Mouse (Mus musculus) small intestine, adult 2 months (tissue): ENCODE measurements around the gene Gtpbp2. TPM values are rescaled to one million over a fixed set of nuclear protein-coding genes. Genes with fewer than 3 reads are reported as not detected.

Source experiments
- H3K27ac ChIP-seq: fragments of 200-500 bp; 2 replicates; pipeline ENCODE4 v1.5.1; 2012; ENCODE audit warnings: low read depth, low read length, control low read depth, inconsistent platforms; ENCODE audit not compliant: insufficient read depth
- H3K27me3 ChIP-seq: fragments of 200-500 bp; 2 replicates; pipeline ENCODE4 v1.6.1; 2012; ENCODE audit warnings: mild to moderate bottlenecking, moderate library complexity, low read length, inconsistent platforms; ENCODE audit not compliant: control insufficient read depth, insufficient read depth
- H3K36me3 ChIP-seq: fragments of 200-500 bp; 2 replicates; pipeline ENCODE4 v1.6.1; 2012; ENCODE audit warnings: mild to moderate bottlenecking, low read length, control low read depth, inconsistent platforms; ENCODE audit not compliant: control insufficient read depth, insufficient read depth
- H3K4me1 ChIP-seq: fragments of 200-500 bp; 2 replicates; pipeline ENCODE4 v1.6.1; 2012; ENCODE audit warnings: low read length, inconsistent platforms, mixed read lengths; ENCODE audit not compliant: control insufficient read depth, insufficient read depth, insufficient read length
- H3K4me3 ChIP-seq: fragments of 200-500 bp; 2 replicates; pipeline ENCODE4 v1.5.1; 2012; ENCODE audit warnings: low read depth, mild to moderate bottlenecking, control low read depth, inconsistent platforms, low read length, moderate library complexity
- CTCF ChIP-seq: fragments of 200-500 bp; IDR thresholded peaks from 2 replicates; pipeline ENCODE4 v1.5.1; 2012; ENCODE audit warnings: low read depth, mild to moderate bottlenecking, control low read depth, inconsistent platforms, low read length, moderate library complexity, mixed read lengths; ENCODE audit not compliant: insufficient replicate concordance, insufficient read length; ENCODE audit errors: extremely low read depth
- POLR2A ChIP-seq: fragments of 200-500 bp; IDR thresholded peaks from 2 replicates; pipeline ENCODE4 v1.6.1; 2012; ENCODE audit warnings: low read depth, mild to moderate bottlenecking, control low read depth, inconsistent platforms, low read length, moderate library complexity
- WGBS: fragments of 180-500 bp; shearing (Covaris S2); methylation state at CpG from one replicate; pipeline ENCODE4 v1.1.7; 2018; 5-methylcytosine and 5-hydroxymethylcytosine counted together
- polyA plus RNA-seq: library from polyadenylated mRNA; depleted of rRNA; stranded (reverse); fragments of >200 nt; gene quantifications from 2 replicates; pipeline ENCODE4 v1.2.3, GENCODE M21; 2012

Gene Gtpbp2
- polyA plus RNA-seq, 1 experiment: 198 TPM

DNA sequence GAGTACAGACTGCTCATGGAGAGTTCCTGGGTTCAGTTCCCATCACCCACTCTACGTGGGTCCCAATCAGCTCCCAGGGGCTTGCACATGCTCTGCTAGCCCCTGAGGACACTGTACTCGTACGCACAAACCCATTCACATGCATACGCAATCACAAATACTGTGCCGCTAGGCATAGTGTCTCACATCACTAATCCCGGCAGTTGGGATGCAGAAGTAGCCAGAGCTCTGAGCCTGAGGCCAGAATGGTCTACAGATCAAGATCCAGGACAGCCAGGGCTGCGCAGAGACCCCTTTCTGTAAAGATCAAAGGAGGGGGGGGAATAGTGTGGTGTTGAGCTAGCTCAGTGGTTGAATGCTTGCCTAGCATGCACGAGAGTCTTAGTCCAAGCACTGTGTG is 3.7 kb upstream of the Gtpbp2 start:
- no peaks in the 10 kb centered on the region for H3K27me3 ChIP-seq
- TF ChIP-seq POLR2A (no peak), CTCF (no peak)
- peaks cover 9% of the 10 kb centered on the region for H3K4me1 ChIP-seq
- H3K36me3 ChIP-seq: no peaks in the 10 kb centered on the region
- no peak overlapping the region for H3K4me3 ChIP-seq
- 93% methylated on average over 8 of the region's 8 CpGs for WGBS
- H3K27ac ChIP-seq: no peak overlapping the region

DNA sequence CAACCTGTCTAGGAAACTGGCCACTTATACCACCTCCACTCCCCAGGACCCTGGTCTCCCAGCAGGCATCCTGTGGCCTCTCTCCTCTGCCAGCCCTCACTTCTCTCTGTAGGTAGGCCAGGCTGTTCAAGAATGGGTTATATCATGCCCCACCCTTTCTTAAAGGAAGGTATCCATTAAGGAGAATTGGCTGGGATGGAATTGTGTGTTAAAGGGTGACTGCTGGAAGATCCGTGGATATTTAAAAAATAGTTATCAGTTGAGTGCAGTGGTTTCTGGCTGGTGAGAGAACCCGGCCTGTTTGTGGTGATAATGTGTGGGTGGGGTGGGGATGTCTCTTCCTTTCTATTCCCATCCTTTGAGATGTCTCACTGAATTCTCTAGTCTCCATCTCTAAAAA is 1.6 kb upstream of the Gtpbp2 start:
- Histone ChIP-seq H3K27ac (peak overlapping the region; percentile 98), H3K36me3 (peaks cover 4% of the 10 kb centered on the region; the same call in 1 of the 2 replicates), H3K27me3 (no peaks in the 10 kb centered on the region), H3K4me3 (no peak overlapping the region), H3K4me1 (peaks cover 9% of the 10 kb centered on the region)
- WGBS: 13% methylated on average over 2 of the region's 2 CpGs
- TF ChIP-seq POLR2A: no peak
- TF ChIP-seq CTCF: no peak

DNA sequence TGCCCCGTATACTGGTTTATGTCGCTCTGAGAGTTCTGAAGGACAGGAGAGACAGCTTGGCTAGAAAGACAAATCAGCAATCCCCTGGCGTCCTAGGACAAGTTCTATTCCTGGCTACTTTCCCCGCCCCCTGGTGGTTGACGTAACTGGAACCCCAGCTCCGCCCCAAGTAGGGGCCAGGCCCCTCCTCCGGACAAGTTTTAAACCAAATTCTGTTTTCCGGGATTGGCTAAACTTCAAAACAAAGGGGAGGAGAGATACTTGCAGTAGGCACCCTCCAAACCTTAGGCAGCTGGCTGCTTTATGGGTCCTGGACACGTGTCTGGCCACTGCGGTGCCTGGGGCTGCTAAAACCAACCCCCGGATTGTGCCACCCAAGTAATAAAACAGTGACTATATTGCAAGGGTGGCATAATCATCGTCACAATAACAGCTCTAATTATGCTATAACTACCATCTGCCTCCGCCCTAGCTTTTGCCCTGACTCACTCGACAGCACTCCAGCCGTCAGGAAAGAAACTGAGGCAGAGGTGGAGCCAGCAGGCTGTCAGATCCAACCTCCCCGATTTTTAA is 656 bp upstream of the Gtpbp2 start:
- Histone ChIP-seq H3K27me3 (no peaks in the 10 kb centered on the region), H3K36me3 (peaks cover 13% of the 10 kb centered on the region), H3K27ac (peak overlapping the region; percentile 98), H3K4me3 (peak overlapping the region; percentile 71), H3K4me1 (peaks cover 9% of the 10 kb centered on the region)
- WGBS: under 1% methylated on average over 16 of the region's 16 CpGs
- TF ChIP-seq POLR2A (peak; percentile 40; the same call in 1 of the 2 replicates), CTCF (peak; percentile 36; the same call in 1 of the 2 replicates)

DNA sequence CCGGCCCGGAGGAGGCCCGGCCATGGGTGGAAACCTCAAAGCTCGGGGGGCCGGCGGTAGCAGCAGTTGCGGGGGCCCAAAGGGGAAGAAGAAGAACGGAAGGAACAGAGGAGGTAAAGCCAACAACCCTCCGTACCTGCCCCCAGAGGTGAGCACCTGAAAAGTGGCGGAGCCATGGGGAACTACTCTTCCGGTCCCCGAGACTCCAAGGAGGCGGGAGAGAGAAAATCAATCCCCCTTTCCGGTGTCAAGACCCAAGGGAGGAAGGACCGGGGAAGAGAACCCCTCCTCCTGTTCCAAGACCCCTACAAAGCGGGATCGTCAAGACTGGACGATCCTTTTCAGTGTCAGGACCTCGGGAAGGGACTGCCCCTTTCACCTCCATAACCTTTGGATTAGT is 347 bp downstream of the Gtpbp2 start:
- peak overlapping the region; percentile 97 for H3K4me3 ChIP-seq
- TF ChIP-seq POLR2A (no peak), CTCF (no peak)
- WGBS: 1% methylated on average over 19 of the region's 19 CpGs

DNA sequence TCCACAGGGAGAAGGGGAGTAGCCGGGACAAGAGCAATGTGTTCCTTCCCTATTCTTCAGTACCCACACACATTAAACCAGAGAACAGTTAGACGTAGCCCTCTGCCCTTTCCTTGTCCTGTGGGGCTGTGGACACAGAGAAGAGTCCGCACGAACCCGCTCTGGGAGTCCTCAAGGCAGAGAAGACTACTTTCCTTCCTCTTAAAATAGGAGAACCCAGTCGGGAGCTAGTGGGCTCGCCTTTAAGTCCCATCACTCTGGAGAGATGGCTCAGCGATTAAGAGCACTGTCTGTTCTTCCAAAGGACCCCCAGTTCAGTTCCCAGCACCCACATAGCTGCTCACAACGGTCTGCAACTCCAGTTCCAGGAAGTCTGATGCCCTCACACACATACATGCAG is 878 bp downstream of the Gtpbp2 start:
- peak overlapping the region; percentile 81 for H3K27ac ChIP-seq
- no peak for TF ChIP-seq POLR2A
- TF ChIP-seq CTCF: no peak
- H3K36me3 ChIP-seq: peaks cover 29% of the 10 kb centered on the region
- peak overlapping the region; percentile 97 for H3K4me3 ChIP-seq
- H3K4me1 ChIP-seq: peaks cover 9% of the 10 kb centered on the region
- no peaks in the 10 kb centered on the region for H3K27me3 ChIP-seq
- 33% methylated on average over 9 of the region's 9 CpGs for WGBS

More for the DNA sequence above, 347 bp downstream of the Gtpbp2 start:
- Histone ChIP-seq H3K27ac (peak overlapping the region; percentile 81), H3K36me3 (peaks cover 23% of the 10 kb centered on the region), H3K27me3 (no peaks in the 10 kb centered on the region), H3K4me1 (peaks cover 9% of the 10 kb centered on the region)

DNA sequence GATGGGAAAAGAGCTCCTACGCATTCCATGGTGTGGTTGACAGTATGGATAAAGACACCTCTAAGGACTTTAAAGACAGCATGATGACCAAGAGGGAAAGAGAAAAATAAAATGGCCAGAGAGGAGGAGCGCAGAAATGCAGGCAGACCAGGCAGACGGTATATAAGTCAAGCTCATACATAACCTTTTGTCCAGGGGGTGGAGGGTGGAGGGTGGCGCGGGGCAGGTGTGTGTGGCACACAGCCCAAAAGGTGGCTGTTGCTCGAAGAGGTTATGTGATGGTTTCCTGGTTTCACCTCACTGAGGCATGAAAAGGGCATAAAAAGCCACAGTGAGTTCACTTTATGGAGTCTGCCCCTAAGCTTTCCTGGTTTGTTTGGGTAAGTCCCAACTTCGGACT is 1.7 kb downstream of the Gtpbp2 start:
- TF ChIP-seq CTCF (no peak), POLR2A (no peak)
- WGBS: 25% methylated on average over 7 of the region's 7 CpGs
- Histone ChIP-seq H3K36me3 (peaks cover 37% of the 10 kb centered on the region), H3K4me3 (peak overlapping the region; percentile 50), H3K27ac (peak overlapping the region; percentile 81), H3K4me1 (peaks cover 9% of the 10 kb centered on the region), H3K27me3 (no peaks in the 10 kb centered on the region)

DNA sequence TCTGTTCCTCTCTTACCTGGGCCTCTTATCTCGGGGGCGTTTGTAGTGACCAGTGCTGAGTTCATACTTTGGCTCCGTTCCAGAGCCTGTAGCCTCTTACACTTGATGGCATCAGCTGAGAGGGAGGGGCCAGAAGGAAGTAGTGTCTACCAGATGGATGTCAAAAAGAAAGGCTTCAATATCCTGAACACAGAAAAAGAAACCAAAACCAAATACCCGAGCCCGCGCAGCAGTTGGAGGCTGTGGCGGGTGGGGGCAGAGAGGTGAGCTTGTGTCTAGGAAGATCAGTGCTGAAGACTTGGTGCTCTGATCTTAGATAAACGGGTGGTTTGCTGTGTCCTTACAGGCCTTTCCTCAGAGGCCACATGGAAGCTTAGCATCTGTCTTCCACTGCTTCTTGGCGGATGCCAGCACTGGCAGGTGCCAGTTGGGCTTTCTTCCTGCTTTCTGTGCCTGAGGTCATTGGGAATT is 2.2 kb downstream of the Gtpbp2 start:
- peak overlapping the region; percentile 50 for H3K4me3 ChIP-seq
- peaks cover 9% of the 10 kb centered on the region for H3K4me1 ChIP-seq
- H3K27me3 ChIP-seq: no peaks in the 10 kb centered on the region
- no peak for TF ChIP-seq CTCF
- TF ChIP-seq POLR2A: no peak
- WGBS: 9% methylated on average over 9 of the region's 9 CpGs
- H3K27ac ChIP-seq: peak overlapping the region; percentile 81
- H3K36me3 ChIP-seq: peaks cover 41% of the 10 kb centered on the region

DNA sequence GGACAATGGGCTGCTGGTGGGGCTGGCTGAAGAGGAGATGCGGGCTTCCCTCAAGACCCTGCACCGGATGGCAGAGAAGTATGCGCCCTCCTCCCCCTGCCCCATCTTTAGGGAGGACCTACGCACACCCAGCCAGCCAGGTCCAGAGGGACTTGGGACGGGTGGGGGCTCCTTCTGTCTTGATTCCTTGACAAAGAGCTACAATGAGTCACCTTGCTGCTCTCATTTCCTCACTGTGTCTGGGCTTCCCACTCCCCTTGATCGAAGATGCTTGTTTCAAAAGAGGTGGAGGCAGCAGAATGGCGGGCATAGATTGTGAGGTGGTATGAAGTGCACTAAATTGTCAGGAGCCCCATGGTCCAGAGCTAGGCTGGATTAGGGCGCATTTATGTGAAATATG is 3.5 kb downstream of the Gtpbp2 start:
- Histone ChIP-seq H3K4me3 (no peak overlapping the region), H3K36me3 (peaks cover 53% of the 10 kb centered on the region), H3K27me3 (no peaks in the 10 kb centered on the region), H3K4me1 (peaks cover 6% of the 10 kb centered on the region; the same call in 1 of the 2 replicates), H3K27ac (no peak overlapping the region)
- WGBS: 94% methylated on average over 8 of the region's 8 CpGs
- TF ChIP-seq POLR2A (no peak), CTCF (no peak)
